Mouse (Mus musculus) liver, embryonic 11.5 days (tissue): ENCODE results near the gene Ms4a14. TPM values are rescaled to one million over a fixed set of nuclear protein-coding genes. Genes with fewer than 3 reads are reported as not detected.
"Not testable (repeated sequence)": the region's sequence is repeated elsewhere in the genome, so short reads cannot be mapped to it uniquely, and the experiment has no call there.

Source experiments
- ATAC-seq: fragments of 200-750 bp; cut with Nextera tagmentation; replicated peaks from 2 replicates; pipeline ENCODE4 v1.8.0; 2017; ENCODE audit warnings: moderate number of reproducible peaks, mild to moderate bottlenecking, moderate TSS enrichment, moderate library complexity; ENCODE audit not compliant: low FRiP score
- DNase-seq: peaks from one replicate; pipeline ENCODE4 v3.0.0-alpha.2; 2017; ENCODE audit warnings: low spot score
- H3K27ac ChIP-seq: fragments of 300-500 bp; sonication (generic); 2 replicates; pipeline ENCODE4 v1.5.1; 2014; ENCODE audit warnings: mild to moderate bottlenecking, low read depth, low read length, control low read depth
- H3K27me3 ChIP-seq: fragments of 300-500 bp; sonication (generic); replicated peaks from 2 replicates; pipeline ENCODE4 v1.6.1; 2014; ENCODE audit warnings: low read length, mixed read lengths; ENCODE audit not compliant: control insufficient read depth, insufficient read depth
- H3K36me3 ChIP-seq: fragments of 300-500 bp; sonication (generic); 2 replicates; pipeline ENCODE4 v1.6.1; 2014; ENCODE audit warnings: mild to moderate bottlenecking, low read length, moderate library complexity, mixed read lengths; ENCODE audit not compliant: control insufficient read depth, insufficient read depth
- H3K4me1 ChIP-seq: fragments of 300-500 bp; sonication (generic); replicated peaks from 2 replicates; pipeline ENCODE4 v1.6.1; 2014; ENCODE audit warnings: low read length, mixed read lengths; ENCODE audit not compliant: control insufficient read depth, insufficient read depth
- H3K4me2 ChIP-seq: fragments of 300-500 bp; sonication (generic); 2 replicates; pipeline ENCODE4 v1.6.1; 2014; ENCODE audit warnings: mild to moderate bottlenecking, control low read depth, moderate library complexity
- H3K4me3 ChIP-seq: fragments of 300-500 bp; sonication (generic); 2 replicates; pipeline ENCODE4 v1.5.1; 2014; ENCODE audit warnings: low read depth, low read length, control low read depth
- H3K9ac ChIP-seq: fragments of 300-500 bp; sonication (generic); 2 replicates; pipeline ENCODE4 v1.6.1; 2014; ENCODE audit warnings: low read depth, low read length, control low read depth
- H3K9me3 ChIP-seq: fragments of 300-500 bp; sonication (generic); 2 replicates; pipeline ENCODE4 v1.6.1; 2016; ENCODE audit warnings: low read length, inconsistent platforms, mixed read lengths; ENCODE audit not compliant: control insufficient read depth
- WGBS: fragments of 180-500 bp; shearing (Covaris S2); extraction: QIAGEN DNeasy Blood & Tissue Kit; methylation state at CpG from one replicate; pipeline ENCODE4 v1.1.7; 2014; 5-methylcytosine and 5-hydroxymethylcytosine counted together
- polyA plus RNA-seq: library from polyadenylated mRNA; unstranded; fragments of >200 nt; fragmentation: Nextera tagmentation; extraction: Ambion mirVana; gene quantifications from 2 replicates; pipeline ENCODE4 v1.2.1, GENCODE M21; 2014

The Ms4a14 gene
- polyA plus RNA-seq, 1 experiment from 2014 or later = not detected

DNA sequence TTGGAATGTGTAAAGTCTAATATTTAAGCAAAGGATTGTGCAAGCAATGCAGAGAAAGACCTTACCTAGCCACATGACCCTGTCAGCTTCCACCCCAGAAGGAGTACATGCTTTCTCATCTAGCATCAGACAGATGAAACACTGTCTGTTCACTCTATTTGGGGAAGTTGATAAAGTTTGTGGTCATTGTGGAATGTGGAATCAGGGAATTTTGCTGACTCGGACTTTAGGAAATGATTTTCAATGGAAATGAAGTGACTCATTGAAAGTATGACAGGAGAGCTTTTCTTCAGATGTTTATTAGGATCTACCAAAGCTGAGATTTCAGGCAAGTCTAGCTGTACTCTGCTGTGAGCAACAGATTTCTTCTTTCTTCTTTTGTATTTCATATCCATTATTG is 6.9 kb upstream of the Ms4a14 start:
- H3K27ac ChIP-seq = no peak overlapping the region
- ATAC-seq = no peak
- H3K36me3 ChIP-seq = no peaks in the 10 kb centered on the region
- no peaks in the 10 kb centered on the region for H3K27me3 ChIP-seq
- H3K4me3 ChIP-seq = no peak overlapping the region
- WGBS = 62% methylated on average over 1 of the region's 1 CpGs
- no peak overlapping the region for H3K4me2 ChIP-seq
- no peak overlapping the region for H3K9ac ChIP-seq
- no peaks in the 10 kb centered on the region for H3K9me3 ChIP-seq
- DNase-seq = no peak
- no peaks in the 10 kb centered on the region for H3K4me1 ChIP-seq

DNA sequence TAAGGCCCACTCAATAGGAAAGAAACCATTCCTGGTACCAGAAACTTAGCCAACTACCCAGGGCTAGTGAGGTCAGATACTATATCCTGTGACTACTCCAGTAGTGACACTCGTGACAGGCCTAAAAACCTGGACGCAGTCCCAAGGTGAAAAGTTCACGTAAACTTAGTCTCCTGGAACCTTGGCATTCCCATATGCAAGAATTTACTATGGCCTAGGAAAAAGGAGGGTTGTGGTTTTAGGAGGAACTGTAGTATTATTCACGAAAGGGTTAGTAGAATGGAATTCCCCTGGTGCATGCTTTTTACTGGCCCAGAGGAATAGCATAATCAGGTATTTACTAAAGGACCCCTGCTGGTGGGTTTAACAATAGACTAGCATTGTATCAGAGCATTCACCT is 2.5 kb upstream of the Ms4a14 start:
- Histone ChIP-seq H3K36me3 (no peaks in the 10 kb centered on the region), H3K4me2 (no peak overlapping the region), H3K4me1 (no peaks in the 10 kb centered on the region), H3K4me3 (no peak overlapping the region), H3K9ac (no peak overlapping the region), H3K9me3 (no peaks in the 10 kb centered on the region), H3K27ac (no peak overlapping the region), H3K27me3 (no peaks in the 10 kb centered on the region)
- DNase-seq (no peak), ATAC-seq (no peak)
- 84% methylated on average over 4 of the region's 4 CpGs for WGBS

DNA sequence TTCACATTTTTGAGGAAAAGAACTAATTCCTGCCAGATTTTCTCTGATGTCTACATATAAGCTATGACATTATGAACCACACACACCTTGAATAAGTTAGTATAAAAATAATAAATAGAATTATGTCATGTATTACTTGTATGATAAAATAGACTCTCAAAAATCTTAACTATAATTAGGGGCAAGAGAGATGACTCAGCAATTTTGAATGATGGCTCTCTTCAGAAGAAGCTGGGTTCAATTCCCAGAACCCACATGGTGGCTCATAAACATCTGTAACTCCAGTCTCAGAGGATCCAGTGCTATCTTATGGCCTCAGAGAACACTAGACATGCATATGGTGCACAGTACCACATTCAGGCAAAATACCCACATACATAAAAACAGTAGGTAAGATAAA is 5.4 kb downstream of the Ms4a14 start:
- no peak overlapping the region for H3K27ac ChIP-seq
- no peaks in the 10 kb centered on the region for H3K4me1 ChIP-seq
- no peaks in the 10 kb centered on the region for H3K9me3 ChIP-seq
- ATAC-seq (no peak), DNase-seq (no peak)
- H3K9ac ChIP-seq = no peak overlapping the region
- H3K4me3 ChIP-seq = no peak overlapping the region
- H3K4me2 ChIP-seq = no peak overlapping the region
- no peaks in the 10 kb centered on the region for H3K36me3 ChIP-seq
- H3K27me3 ChIP-seq = no peaks in the 10 kb centered on the region

DNA sequence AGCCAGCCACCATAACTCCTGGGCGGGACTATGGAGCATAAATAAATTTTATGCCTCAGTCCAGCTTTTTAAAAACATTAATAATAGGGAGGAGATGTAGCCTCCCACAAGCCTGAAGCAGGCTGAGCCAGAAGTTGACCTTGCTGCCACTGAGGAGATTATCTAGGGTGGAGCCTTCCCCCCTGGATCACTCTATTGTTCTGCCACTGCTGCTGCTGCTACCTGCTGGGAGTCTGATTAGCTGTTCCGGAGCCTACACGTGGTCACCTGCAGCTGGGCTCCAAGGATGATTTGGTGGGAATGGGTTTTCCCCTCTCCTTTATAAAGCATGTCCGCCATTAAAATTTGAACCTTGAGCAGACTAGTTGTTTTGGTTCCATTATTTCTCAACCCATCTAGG is 14.7 kb downstream of the Ms4a14 start:
- H3K27ac ChIP-seq, H3K4me2 ChIP-seq, H3K27me3 ChIP-seq, H3K36me3 ChIP-seq, DNase-seq, ATAC-seq, H3K4me1 ChIP-seq, H3K9ac ChIP-seq, H3K9me3 ChIP-seq, H3K4me3 ChIP-seq: not testable (repeated sequence)
- WGBS = 57% methylated on average over 4 of the region's 4 CpGs

DNA sequence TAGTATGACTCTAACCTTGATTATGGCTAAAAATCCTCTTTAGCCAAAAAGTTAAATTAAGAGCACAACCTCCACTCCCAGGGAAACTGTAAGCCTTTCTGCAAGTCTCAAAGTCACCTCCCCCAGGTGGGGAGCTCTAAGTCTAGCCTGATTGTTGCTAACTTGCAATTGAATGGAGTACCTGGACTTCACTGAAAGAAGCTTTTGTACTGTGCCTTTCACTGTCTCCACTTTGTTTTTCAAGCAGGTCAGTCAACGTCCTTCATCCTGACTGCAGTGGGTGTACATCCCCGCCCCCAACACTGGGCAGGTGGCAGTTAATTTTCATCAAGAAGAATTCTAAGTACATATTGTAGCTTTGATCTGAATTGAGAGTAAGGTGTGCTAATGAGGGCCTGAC is 15.3 kb downstream of the Ms4a14 start:
- ATAC-seq (no peak), DNase-seq (no peak)
- H3K36me3 ChIP-seq = no peaks in the 10 kb centered on the region
- no peaks in the 10 kb centered on the region for H3K9me3 ChIP-seq
- no peak overlapping the region for H3K4me3 ChIP-seq
- no peak overlapping the region for H3K27ac ChIP-seq
- 64% methylated on average over 2 of the region's 2 CpGs for WGBS
- no peak overlapping the region for H3K4me2 ChIP-seq
- H3K4me1 ChIP-seq = no peaks in the 10 kb centered on the region
- no peak overlapping the region for H3K9ac ChIP-seq
- H3K27me3 ChIP-seq = no peaks in the 10 kb centered on the region

DNA sequence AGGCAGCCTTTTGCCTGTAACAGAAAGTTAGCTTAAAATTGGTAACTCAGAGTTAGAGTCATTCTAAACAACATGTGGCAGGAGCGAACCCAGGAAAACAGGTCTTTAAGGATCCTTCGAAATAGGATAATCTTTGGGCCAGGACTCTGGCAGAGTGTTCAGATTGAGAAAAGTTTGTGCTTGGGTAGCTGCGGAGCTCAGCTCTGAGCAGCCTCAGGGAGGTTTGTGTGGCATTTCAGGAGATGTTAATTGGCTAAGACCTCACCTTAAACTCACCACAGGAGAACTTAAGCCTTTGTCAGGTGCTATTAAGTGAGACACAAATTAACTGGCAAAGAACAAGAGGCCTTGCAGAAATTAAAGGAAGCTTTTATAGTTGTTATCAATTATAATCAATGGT is 20.6 kb downstream of the Ms4a14 start:
- peak overlapping the region; percentile 62; the same call in 1 of the 2 replicates for H3K4me2 ChIP-seq
- not testable (repeated sequence) for ATAC-seq, H3K4me1 ChIP-seq, H3K4me3 ChIP-seq, H3K27ac ChIP-seq, H3K27me3 ChIP-seq, H3K9ac ChIP-seq, H3K36me3 ChIP-seq, H3K9me3 ChIP-seq
- DNase-seq = peak; percentile 33
- 17% methylated on average over 3 of the region's 3 CpGs for WGBS

DNA sequence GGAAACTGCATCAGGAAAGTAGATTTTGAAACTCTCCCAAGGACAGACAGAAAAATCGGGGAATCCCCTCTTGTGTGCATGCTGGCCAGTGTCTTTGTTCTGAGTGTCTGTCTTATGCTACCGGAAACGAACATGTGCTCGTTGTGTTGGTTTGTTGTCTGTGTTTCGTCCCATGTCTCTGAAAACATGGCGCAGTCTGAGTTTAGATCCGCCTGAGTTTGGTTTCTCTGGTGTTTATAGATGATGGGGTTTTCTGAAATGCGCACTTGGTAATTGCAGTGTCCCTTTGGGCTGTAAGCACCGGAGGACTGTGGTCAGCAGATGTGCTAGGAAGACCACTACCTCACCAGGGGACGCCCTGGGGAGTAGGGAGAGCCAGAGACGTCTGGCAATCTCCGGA is 21.3 kb downstream of the Ms4a14 start:
- 0 out of 2 replicates have a peak overlapping the region, but pooled peaks have one; percentile 46 for H3K9ac ChIP-seq
- ATAC-seq (no peak), DNase-seq (peak; percentile 47)
- no peaks in the 10 kb centered on the region for H3K27me3 ChIP-seq
- H3K4me3 ChIP-seq = peak overlapping the region; percentile 46
- no peak overlapping the region for H3K27ac ChIP-seq
- H3K4me2 ChIP-seq = peak overlapping the region; percentile 62
- H3K9me3 ChIP-seq = no peaks in the 10 kb centered on the region
- H3K36me3 ChIP-seq = no peaks in the 10 kb centered on the region
- 4% methylated on average over 12 of the region's 12 CpGs for WGBS
- H3K4me1 ChIP-seq = no peaks in the 10 kb centered on the region

DNA sequence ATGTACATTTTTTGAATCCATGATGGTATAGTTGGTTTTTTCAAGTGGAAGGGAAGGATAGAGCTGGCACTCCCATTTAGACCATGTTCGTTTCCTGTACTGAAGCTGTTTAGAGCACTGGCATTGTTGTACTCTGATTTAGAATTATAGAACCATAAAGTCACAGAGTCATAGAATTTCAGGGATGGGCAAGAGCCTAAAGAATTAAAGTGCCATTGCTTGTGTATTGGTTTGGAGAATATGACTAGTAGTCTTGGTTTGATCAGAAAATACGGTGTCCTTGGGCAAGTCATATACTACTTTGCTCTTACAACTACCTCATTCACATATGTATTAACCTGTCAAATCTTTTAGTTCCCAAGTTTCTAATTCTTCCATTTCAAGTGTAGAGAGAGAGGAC is 30.5 kb downstream of the Ms4a14 start, which contains the start of gene Ms4a5:
Gene Ms4a5 (minus strand): TSS at position 101 of the 400 bp plus-strand sequence.
- H3K4me3 ChIP-seq = no peak within 1 kb of the TSS
- ATAC-seq (no peak), DNase-seq (no peak)
- H3K9me3 ChIP-seq = no peaks in the 10 kb centered on the region
- no peaks in the 10 kb centered on the region for H3K4me1 ChIP-seq
- H3K4me2 ChIP-seq = no peak within 1 kb of the TSS
- H3K27me3 ChIP-seq = no peaks in the 10 kb centered on the region
- H3K27ac ChIP-seq = no peak within 1 kb of the TSS
- WGBS = 80% methylated on average over 2 of the region's 2 CpGs
- no peak within 1 kb of the TSS for H3K9ac ChIP-seq
- no peaks in the 10 kb centered on the region for H3K36me3 ChIP-seq

DNA sequence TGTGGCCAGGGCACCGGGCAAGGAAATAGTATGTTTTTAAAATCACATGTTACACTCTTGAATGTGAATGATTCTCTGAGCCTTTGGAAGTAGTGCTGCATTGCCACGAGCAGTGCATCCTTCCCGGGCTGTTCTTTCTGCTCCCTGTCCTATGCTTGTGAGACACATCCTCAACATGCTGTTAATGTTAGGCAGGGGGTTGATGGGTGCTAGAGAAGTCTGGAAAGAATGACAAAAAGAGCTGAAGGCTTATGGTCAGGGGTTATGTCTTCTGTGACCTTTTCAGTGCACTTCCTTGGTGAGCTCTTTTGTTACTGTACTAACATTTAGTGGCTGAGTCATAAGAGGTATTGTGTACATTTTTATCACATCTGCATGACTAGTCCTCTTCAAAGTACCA is 34.0 kb downstream of the Ms4a14 start:
- Histone ChIP-seq H3K4me3 (no peak overlapping the region), H3K9me3 (no peaks in the 10 kb centered on the region), H3K27ac (no peak overlapping the region), H3K9ac (no peak overlapping the region), H3K4me2 (no peak overlapping the region), H3K36me3 (no peaks in the 10 kb centered on the region), H3K27me3 (no peaks in the 10 kb centered on the region), H3K4me1 (no peaks in the 10 kb centered on the region)
- DNase-seq (no peak), ATAC-seq (no peak)
- WGBS = 76% methylated on average over 3 of the region's 3 CpGs
